Mouse (Mus musculus) left cerebral cortex, adult 18-20 months (tissue): ENCODE data around the gene Nlrp2. TPM values are rescaled to one million over a fixed set of nuclear protein-coding genes. Genes with fewer than 3 reads are reported as not detected.

Experiments used
- DNase-seq, 2 experiments: peaks; one replicate each; pipeline ENCODE4 v3.0.0; 2021 to 2022; ENCODE audit warnings: low spot score in 2 of 2, mixed read lengths in 1 of 2
- long read RNA-seq, 2 experiments: library from polyadenylated mRNA; stranded (forward); transcript quantifications; one replicate each; pipeline ENCODE4 v2.0.0; 2021
- total RNA-seq, 2 experiments: library from RNA; stranded (reverse); gene quantifications; 2 replicates each; pipeline ENCODE4 v1.2.3; 2021

The Nlrp2 gene
- not detected for total RNA-seq
- long read RNA-seq, experiment 1: 0 reads
- long read RNA-seq, experiment 2: 0 reads

DNA sequence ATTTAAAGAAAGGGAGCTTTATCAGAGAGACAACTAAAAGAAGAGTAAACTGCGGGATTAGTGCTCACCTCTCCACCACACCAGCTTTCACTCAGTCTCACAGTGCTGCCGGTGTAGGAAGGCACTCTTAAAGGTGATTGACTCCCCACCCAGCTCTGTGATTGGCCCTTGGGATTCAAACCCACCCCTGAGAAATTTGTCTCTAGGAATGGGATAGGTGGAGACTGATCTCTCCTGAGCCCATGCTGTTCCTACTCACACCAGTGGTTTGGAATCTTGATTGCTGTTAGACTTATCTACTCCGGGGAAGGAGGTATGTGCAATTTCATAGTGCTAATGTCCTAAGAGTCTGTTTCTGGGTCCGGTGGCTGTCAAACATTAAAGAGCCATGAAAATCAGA, at the start of gene Nlrp2:
TSS of gene Nlrp2 (minus strand) at position 101 of the 400 bp plus-strand sequence.
- no peak for DNase-seq

DNA sequence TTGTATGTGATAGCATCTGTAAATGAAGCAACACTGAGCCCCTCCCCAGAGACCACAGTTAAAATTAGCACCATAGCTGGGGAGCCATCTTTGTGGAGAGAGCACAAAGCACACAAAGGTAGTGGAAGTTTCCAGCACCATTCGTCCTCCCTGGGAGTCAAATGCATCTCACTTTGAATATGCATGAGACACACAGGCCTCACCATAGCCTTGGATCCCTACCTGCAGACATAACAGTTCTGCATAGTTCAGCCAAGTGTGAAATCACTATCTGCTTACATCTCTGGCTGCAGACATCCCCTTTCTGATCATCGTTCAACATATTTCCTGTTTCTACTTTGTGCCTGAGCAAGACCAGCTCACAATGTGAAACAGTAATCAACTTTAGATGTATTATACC, 15.9 kb upstream of the Nlrp2 start:
- no peak for DNase-seq

DNA sequence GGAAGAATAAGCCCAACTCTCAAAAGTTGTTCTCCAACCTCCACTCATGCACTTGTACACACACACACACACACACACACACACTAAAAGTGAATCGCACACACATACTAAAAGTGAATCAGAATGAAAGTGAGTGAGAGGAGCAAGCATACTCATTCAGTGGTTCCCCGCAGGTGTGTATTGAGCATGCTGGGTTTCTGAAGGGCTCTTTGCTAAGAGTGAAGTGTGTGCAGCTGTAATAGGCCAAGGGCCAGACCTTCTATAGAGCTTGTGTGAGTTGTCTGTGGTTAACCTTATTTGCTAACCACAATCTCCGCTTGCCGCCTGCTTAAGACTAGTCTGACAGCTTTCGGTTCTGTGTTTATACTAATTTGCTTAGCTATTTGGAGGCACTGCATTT, 12.8 kb upstream of the Nlrp2 start:
- DNase-seq: no peak

DNA sequence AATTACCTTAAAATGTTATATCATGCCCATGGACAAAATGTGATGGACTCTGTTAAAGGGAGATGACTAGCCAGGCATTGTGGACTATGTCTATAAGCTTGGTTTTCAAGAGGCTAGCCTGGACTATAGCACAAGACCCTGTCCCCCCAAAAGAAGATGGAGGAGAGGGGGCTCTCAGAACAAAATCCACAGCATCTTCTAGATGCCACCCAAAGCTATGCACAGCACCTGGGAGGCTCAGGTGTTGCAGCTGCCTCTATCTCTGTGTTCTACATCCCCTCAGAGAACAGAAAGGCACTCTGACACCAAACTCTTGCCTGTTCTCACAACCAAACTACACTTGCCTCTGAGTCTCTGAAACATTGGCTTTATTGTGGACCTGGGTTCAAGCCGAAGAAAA, 598 bp downstream of the Nlrp2 start, which contains the start of gene Gm5065:
TSS of gene Gm5065 (plus strand) at position 301 of the 400 bp plus-strand sequence.
- DNase-seq: no peak

DNA sequence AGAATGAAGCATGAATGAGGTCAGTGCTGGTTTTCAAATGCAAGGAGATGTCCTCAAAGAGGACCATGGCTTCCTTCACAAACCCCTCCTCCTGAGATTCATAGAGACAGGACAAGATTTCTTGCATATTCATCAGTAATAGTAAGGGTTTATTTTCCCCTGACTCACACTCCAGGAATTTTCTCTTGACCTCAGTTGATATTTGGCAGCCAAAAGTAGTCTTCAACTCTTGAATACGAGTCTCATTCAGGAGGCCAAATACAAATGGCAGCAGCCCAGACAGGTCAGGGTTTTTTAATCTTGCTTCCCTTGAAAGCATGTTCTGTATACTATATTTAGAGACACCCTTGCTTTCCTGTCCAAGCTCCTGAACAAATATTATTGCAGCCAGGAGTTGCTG, 23.3 kb downstream of the Nlrp2 start:
- DNase-seq: no peak

DNA sequence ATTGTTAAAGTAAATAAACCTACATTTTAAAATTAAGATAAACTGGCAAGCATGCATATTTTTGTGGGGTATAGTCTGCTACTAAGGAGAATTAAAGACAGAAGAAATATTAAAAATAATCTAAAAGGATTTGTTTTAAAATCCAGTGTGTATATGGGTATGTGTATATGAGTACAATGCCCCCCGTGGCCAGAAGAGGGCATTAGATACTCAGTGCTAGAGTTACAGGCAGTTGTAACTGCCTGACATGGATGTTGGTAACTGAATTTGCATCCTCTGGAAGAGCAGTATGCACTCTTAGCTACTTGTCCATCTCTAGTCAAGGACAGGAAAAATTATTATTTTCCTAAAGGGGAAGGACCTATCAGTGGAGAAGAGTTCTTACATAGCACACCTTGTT, 62.6 kb downstream of the Nlrp2 start:
- no peak for DNase-seq

DNA sequence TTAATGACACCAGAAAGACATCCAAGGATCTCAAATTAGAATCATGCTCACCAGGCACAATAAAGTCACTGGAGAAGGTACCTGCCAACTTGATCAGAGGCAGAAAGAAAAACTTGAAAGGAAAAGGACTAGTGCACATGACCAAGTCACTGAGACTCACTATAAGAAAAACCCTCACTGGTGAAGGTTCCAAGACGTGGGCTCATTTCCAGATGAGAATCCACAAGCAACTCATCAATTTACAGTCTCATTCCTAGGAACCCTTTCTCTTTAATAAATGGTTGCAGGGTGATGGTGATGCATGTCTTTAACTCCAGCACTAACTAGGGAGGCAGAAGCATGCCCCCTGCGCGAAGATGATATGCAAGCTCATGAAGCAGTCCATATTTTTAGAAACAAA, 87.8 kb downstream of the Nlrp2 start:
- DNase-seq: no peak

Other genes with a start within 250 kb of the Nlrp2 start
- not detected for gene Rfpl4, start 234.1 kb downstream of the Nlrp2 start, total RNA-seq
- gene Rasl2-9, start 225.1 kb downstream of the Nlrp2 start, total RNA-seq: under 1 TPM; 0.49 to 0.68 TPM
- gene Vmn1r55, start 201.4 kb downstream of the Nlrp2 start, total RNA-seq: not detected
- not detected for gene Vmn1r56, start 154.3 kb downstream of the Nlrp2 start, total RNA-seq
- not detected for gene Vmn1r57, start 132.5 kb downstream of the Nlrp2 start, total RNA-seq
- not detected for gene Gm5065, start 498 bp downstream of the Nlrp2 start, total RNA-seq
- gene Vmn1r58, start 62.4 kb upstream of the Nlrp2 start, total RNA-seq: not detected
- not detected for gene Vmn1r59, start 105.7 kb upstream of the Nlrp2 start, total RNA-seq
- not detected for gene Vmn2r28, start 142.9 kb upstream of the Nlrp2 start, total RNA-seq
- not detected for gene Vmn1r60, start 196.3 kb upstream of the Nlrp2 start, total RNA-seq